Mouse (Mus musculus) lung, embryonic 15.5 days (tissue): ENCODE results near the gene 1700016D06Rik. TPM values are rescaled to one million over a fixed set of nuclear protein-coding genes. Genes with fewer than 3 reads are reported as not detected.

Source experiments
- ATAC-seq: fragments of 200-750 bp; cut with Nextera tagmentation; 2 replicates; pipeline ENCODE4 v1.8.0; 2017; ENCODE audit warnings: moderate number of reproducible peaks, borderline replicate concordance; ENCODE audit not compliant: low FRiP score, low TSS enrichment; ENCODE audit errors: extremely low read depth
- H3K27ac ChIP-seq: fragments of 300-500 bp; sonication (generic); 2 replicates; pipeline ENCODE4 v1.5.1; 2015; ENCODE audit warnings: moderate library complexity, mild to moderate bottlenecking, inconsistent platforms
- H3K27me3 ChIP-seq: fragments of 300-500 bp; sonication (generic); 2 replicates; pipeline ENCODE4 v1.6.1; 2015; ENCODE audit warnings: inconsistent platforms
- H3K36me3 ChIP-seq: fragments of 300-500 bp; sonication (generic); 2 replicates; pipeline ENCODE4 v1.6.1; 2015; ENCODE audit warnings: inconsistent platforms
- H3K4me1 ChIP-seq: fragments of 300-500 bp; sonication (generic); 2 replicates; pipeline ENCODE4 v1.6.1; 2015; ENCODE audit warnings: inconsistent platforms
- H3K4me2 ChIP-seq: fragments of 300-500 bp; sonication (generic); 2 replicates; pipeline ENCODE4 v1.6.1; 2015; ENCODE audit warnings: inconsistent platforms, mild to moderate bottlenecking, moderate library complexity
- H3K4me3 ChIP-seq: fragments of 300-500 bp; sonication (generic); 2 replicates; pipeline ENCODE4 v1.5.1; 2015; ENCODE audit warnings: mild to moderate bottlenecking, inconsistent platforms
- H3K9ac ChIP-seq: fragments of 300-500 bp; sonication (generic); 2 replicates; pipeline ENCODE4 v1.6.1; 2015; ENCODE audit warnings: inconsistent platforms
- H3K9me3 ChIP-seq: fragments of 300-500 bp; sonication (generic); 2 replicates; pipeline ENCODE4 v1.6.1; 2016; ENCODE audit warnings: inconsistent platforms
- WGBS: fragments of 180-500 bp; shearing (Covaris S2); methylation state at CpG from one replicate; pipeline ENCODE4 v1.1.7; 2015; 5-methylcytosine and 5-hydroxymethylcytosine counted together
- microRNA-seq: library from miRNA; unstranded; fragments of <30 nt; microRNA quantifications from one replicate; pipeline ENCODE4, GENCODE M21; 2016
- polyA plus RNA-seq: library from polyadenylated mRNA; unstranded; fragments of >200 nt; fragmentation: Nextera tagmentation; extraction: Ambion mirVana; gene quantifications from 2 replicates; pipeline ENCODE4 v1.2.1, GENCODE M21; 2015

1700016D06Rik gene
- polyA plus RNA-seq, 1 experiment from 2014 or later, result not detected

DNA sequence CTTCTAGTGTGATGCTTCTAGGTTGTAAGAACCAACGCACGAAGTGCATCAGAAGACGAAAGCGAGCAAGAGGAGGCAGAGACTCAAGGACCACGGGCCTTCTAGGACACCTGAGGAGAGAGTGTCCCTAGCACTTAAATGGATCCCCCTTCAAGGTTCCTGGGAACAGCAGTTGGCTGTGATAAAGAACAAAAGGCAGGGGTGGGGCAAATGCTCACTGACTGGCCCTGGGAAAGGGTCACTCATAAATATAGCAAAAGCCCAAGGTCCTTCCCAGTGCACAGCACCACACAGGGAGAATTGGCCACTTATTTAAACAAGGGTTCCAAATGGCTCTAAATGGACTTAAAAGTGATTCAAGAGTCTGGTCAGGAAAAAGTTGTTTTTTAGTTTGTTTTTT lies 71.7 kb downstream of the 1700016D06Rik start:
- H3K27ac ChIP-seq, result no peak overlapping the region
- WGBS, result 78% methylated on average over 5 of the region's 5 CpGs
- H3K27me3 ChIP-seq, result no peaks in the 10 kb centered on the region
- peaks cover 28% of the 10 kb centered on the region for H3K4me1 ChIP-seq
- H3K4me3 ChIP-seq, result no peak overlapping the region
- H3K36me3 ChIP-seq, result peaks cover 44% of the 10 kb centered on the region
- no peak overlapping the region for H3K9ac ChIP-seq
- H3K4me2 ChIP-seq, result no peak overlapping the region
- no peak for ATAC-seq
- H3K9me3 ChIP-seq, result no peaks in the 10 kb centered on the region

DNA sequence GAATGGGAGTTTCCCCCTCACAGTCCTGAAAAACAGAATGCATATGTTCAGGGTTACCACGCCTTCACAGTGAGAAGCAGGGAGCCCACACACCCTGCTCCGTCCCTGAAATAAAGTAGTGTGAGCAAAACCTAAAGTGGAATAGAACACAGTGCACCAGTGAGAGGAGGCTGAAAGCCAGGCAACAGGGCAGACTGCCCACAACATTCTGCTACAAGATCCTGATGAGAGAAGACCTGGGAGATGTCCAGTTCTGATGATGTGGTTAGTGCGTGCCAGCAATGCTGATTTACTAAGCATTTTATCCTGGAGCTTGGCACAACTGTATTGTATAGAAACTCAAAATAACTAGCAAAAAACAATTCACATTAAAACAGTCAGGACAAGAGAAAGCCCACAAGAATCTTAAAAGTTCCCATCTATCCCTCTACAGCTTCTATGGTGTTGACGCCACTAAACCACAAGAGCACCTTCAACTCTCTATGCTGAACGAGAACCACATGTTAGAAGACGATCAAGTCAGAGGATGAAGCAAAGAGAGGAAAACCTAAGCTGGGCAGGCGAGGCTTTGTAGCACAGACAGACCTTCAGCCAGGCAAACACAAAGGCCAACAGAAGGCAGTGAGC lies 72.2 kb downstream of the 1700016D06Rik start:
- Histone ChIP-seq H3K4me2 (no peak overlapping the region), H3K27ac (no peak overlapping the region), H3K4me3 (no peak overlapping the region), H3K36me3 (peaks cover 47% of the 10 kb centered on the region), H3K9ac (no peak overlapping the region), H3K27me3 (no peaks in the 10 kb centered on the region), H3K9me3 (no peaks in the 10 kb centered on the region), H3K4me1 (peaks cover 22% of the 10 kb centered on the region)
- WGBS, result 81% methylated on average over 7 of the region's 7 CpGs
- ATAC-seq, result no peak

DNA sequence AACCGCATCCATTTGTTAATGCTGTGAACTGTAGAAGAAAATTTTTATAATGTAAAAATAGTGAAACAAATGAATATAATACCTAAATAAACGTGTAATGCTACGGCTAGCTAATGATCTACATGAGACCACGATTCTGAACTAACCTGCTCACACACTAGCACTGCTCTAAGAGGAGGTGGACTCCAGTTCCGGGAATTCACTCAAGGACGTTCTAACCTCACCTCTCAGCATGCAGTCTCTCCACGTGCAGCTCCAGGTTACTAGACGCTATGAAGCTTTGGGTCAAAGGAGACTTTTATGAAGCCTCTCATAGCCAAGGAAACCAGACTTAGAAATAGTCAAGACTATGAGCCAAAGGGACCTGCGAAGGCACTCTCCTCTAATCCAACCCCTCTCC lies 73.1 kb downstream of the 1700016D06Rik start:
- ATAC-seq, result no peak
- H3K27ac ChIP-seq, result no peak overlapping the region
- no peak overlapping the region for H3K4me2 ChIP-seq
- H3K27me3 ChIP-seq, result no peaks in the 10 kb centered on the region
- no peak overlapping the region for H3K4me3 ChIP-seq
- H3K36me3 ChIP-seq, result peaks cover 53% of the 10 kb centered on the region
- WGBS, result 72% methylated on average over 9 of the region's 9 CpGs
- H3K9me3 ChIP-seq, result no peaks in the 10 kb centered on the region
- H3K4me1 ChIP-seq, result peaks cover 13% of the 10 kb centered on the region
- no peak overlapping the region for H3K9ac ChIP-seq

DNA sequence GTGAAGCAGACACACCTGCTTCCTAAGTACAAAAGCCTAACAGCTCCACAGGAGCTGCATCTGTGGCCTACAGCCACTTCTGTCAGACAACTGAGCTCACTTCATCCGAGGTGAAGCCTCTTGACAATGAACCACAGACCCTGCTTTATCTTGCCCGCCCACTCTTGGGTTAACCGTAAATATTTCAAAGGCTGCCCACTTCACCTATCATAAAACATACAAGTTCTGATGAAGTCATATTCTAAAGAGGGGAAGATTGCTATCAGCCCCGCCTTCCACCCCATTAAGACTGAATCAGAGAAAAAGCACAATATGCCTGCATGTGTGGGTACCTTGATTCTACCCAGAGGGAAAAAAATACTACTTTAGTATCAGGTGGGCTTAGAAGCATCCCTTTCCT lies 75.8 kb downstream of the 1700016D06Rik start:
- Histone ChIP-seq H3K36me3 (peaks cover 57% of the 10 kb centered on the region), H3K4me1 (no peaks in the 10 kb centered on the region), H3K27me3 (no peaks in the 10 kb centered on the region), H3K4me3 (no peak overlapping the region), H3K9ac (no peak overlapping the region), H3K4me2 (no peak overlapping the region), H3K9me3 (no peaks in the 10 kb centered on the region), H3K27ac (no peak overlapping the region)
- 52% methylated on average over 4 of the region's 4 CpGs for WGBS
- no peak for ATAC-seq

DNA sequence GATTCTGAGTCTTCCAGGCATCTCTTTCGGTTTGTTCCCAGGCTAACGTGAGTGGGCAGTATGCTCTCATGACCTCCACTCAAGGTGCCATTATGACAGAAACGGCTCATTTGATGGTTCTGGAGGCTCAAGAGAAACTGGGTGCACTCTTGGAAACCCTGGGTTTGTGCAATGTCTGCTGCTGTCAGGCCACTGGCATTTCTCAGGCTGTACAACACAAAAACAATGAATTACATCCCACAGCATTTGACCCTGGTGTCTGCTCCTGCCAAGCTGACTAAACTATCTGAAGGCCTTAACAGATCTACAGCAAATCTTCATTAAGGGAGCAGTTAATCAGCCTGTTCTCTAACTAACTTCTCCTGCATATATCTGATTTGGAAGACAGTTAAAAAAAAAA lies 81.8 kb downstream of the 1700016D06Rik start:
- H3K4me1 ChIP-seq, result no peaks in the 10 kb centered on the region
- WGBS, result 83% methylated on average over 3 of the region's 3 CpGs
- no peak overlapping the region for H3K27ac ChIP-seq
- H3K4me3 ChIP-seq, result no peak overlapping the region
- no peaks in the 10 kb centered on the region for H3K9me3 ChIP-seq
- no peak overlapping the region for H3K4me2 ChIP-seq
- no peaks in the 10 kb centered on the region for H3K27me3 ChIP-seq
- ATAC-seq, result no peak
- H3K36me3 ChIP-seq, result peaks cover 80% of the 10 kb centered on the region
- no peak overlapping the region for H3K9ac ChIP-seq

DNA sequence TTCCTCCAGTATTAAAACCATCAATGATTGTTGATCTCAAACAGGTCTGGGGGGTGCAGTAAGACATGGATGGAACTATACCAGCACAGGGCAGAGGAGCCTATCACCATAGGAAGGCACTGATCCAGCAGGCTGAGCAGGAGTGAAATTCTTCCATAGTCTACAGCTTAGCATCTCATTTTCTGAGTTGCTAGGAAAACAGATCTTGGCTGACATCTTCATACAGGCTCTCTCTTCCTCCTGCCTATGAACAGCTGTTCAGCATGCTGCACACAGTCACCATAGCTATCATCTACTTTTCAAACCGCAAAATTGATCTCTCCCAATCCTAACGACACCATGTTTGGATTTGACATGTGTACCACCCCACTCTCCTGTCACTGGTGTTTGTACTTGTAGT lies 82.8 kb downstream of the 1700016D06Rik start:
- peaks cover 81% of the 10 kb centered on the region for H3K36me3 ChIP-seq
- H3K27ac ChIP-seq, result no peak overlapping the region
- H3K9ac ChIP-seq, result no peak overlapping the region
- H3K9me3 ChIP-seq, result no peaks in the 10 kb centered on the region
- H3K4me3 ChIP-seq, result no peak overlapping the region
- H3K27me3 ChIP-seq, result no peaks in the 10 kb centered on the region
- no peak overlapping the region for H3K4me2 ChIP-seq
- WGBS, result 81% methylated on average over 2 of the region's 2 CpGs
- H3K4me1 ChIP-seq, result no peaks in the 10 kb centered on the region
- no peak for ATAC-seq

DNA sequence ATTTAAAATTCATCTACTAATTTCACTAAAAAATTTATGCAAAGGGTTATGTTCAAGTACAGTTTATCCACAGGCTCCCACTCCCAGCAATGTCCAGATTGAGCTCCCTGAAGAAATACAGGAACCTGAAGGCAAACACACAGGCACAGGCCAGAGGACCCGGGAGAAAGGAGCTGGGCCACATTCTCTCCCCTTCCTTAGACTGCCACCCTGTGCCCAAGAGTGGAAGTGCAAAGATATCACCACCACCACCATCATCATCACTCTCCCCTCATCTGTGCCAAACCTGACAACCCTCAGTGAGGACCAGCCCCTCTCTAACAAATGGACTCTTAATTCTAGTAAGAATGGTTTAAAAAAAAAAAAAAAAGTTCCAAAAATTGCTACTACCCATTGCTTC lies 84.6 kb downstream of the 1700016D06Rik start:
- 3% methylated on average over 1 of the region's 1 CpGs for whole genome bisulfite sequencing
- no peak overlapping the region for H3K27ac ChIP-seq
- ATAC-seq, result no peak
- H3K9me3 ChIP-seq, result no peaks in the 10 kb centered on the region
- H3K4me2 ChIP-seq, result no peak overlapping the region
- no peak overlapping the region for H3K4me3 ChIP-seq
- H3K4me1 ChIP-seq, result no peaks in the 10 kb centered on the region
- H3K36me3 ChIP-seq, result peaks cover 81% of the 10 kb centered on the region
- no peak overlapping the region for H3K9ac ChIP-seq
- no peaks in the 10 kb centered on the region for H3K27me3 ChIP-seq

DNA sequence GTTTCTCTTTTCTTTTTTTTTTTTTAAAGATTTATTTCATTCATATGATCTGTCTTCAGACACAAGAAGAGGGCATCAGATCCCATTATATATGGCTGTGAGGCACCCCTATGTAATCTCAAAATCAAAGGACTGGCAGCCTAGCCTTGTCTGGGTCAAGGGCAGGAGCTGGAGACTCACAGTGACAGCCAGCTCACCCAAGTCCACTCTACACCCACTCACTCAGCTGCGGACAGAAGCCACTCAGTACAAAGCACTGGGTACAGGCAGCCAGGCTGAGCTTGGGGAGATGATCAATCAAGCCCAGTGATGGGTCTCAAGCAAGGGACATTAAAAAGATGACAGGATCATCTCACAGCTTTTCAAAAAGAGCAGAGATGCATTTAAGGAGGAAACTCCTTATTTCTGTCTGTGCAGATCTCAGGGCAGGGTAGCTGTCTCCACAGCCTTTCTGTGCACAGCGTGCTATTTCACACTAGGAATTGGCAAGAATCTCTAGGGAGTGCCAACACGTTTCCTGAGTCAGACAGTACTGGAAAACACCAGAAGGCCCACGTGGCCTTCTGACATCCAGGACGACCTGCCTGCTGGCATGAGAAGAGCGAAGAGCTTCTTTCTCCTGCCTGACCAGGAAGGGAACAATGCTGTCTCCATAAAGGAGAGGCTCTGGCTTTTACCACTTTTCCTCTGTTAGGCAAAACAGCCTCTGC lies 86.6 kb downstream of the 1700016D06Rik start:
- Histone ChIP-seq H3K36me3 (peaks cover 82% of the 10 kb centered on the region), H3K4me3 (no peak overlapping the region), H3K4me2 (no peak overlapping the region), H3K9me3 (no peaks in the 10 kb centered on the region), H3K9ac (no peak overlapping the region), H3K27ac (no peak overlapping the region), H3K27me3 (no peaks in the 10 kb centered on the region), H3K4me1 (no peaks in the 10 kb centered on the region)
- 83% methylated on average over 6 of the region's 6 CpGs for WGBS
- ATAC-seq, result no peak

DNA sequence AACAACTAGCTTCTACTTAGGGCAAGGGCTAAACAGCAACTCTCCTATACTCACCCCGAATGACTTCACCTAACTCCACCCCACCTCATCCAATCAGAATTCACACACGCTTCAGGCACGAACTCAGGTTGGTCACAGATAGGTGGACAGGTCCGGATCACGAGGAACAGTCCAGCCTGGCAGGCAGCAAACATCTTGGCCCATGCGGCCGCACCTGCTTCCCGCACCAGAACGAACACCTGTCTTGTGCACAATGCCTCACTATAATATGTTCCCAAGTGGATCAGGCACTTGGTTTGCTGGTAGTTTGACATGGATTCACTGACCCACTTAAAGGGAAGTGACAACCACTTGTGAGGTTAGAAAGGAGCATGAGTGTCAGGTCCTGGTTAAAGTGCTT lies 92.0 kb downstream of the 1700016D06Rik start:
- H3K4me2 ChIP-seq, result no peak overlapping the region
- H3K27ac ChIP-seq, result no peak overlapping the region
- no peak for ATAC-seq
- H3K9ac ChIP-seq, result no peak overlapping the region
- H3K27me3 ChIP-seq, result no peaks in the 10 kb centered on the region
- WGBS, result 95% methylated on average over 9 of the region's 9 CpGs
- H3K4me3 ChIP-seq, result no peak overlapping the region
- H3K4me1 ChIP-seq, result no peaks in the 10 kb centered on the region
- no peaks in the 10 kb centered on the region for H3K9me3 ChIP-seq
- peaks cover 44% of the 10 kb centered on the region for H3K36me3 ChIP-seq

Small RNA genes lying within 50 kb of the gene (microRNA-seq; reads per million reads assigned to microRNA genes)
- gene Mir7238, result 2.8 reads per million, percentile 10 among the genes with 10 or more reads in this experiment

Other genes starting within 250 kb of the 1700016D06Rik start
- gene Rab20, start 222.4 kb downstream of the 1700016D06Rik start, polyA plus RNA-seq, result 13.2 and 14.7 TPM in 2 replicates
- 141 and 157 TPM in 2 replicates for gene Naxd, start 203.6 kb downstream of the 1700016D06Rik start, polyA plus RNA-seq
- gene Cars2, start 150.3 kb downstream of the 1700016D06Rik start, polyA plus RNA-seq, result 23.5 and 24.3 TPM in 2 replicates
- 47.4 and 48.1 TPM in 2 replicates for gene Ing1, start 145.5 kb downstream of the 1700016D06Rik start, polyA plus RNA-seq
- gene Ankrd10, start 65.3 kb downstream of the 1700016D06Rik start, polyA plus RNA-seq, result 71.4 and 82.5 TPM in 2 replicates
- gene Arhgef7, start 26.7 kb upstream of the 1700016D06Rik start, polyA plus RNA-seq, result 35.1 and 39.0 TPM in 2 replicates
- gene Tex29, start 139.4 kb upstream of the 1700016D06Rik start, polyA plus RNA-seq, result not detected in 2 replicates